Mouse (Mus musculus): ENCODE measurements around the gene Hsd17b13. TPM values are rescaled to one million over a fixed set of nuclear protein-coding genes. Genes with fewer than 3 reads are reported as not detected.
"Not testable (repeated sequence)": the region's sequence is repeated elsewhere in the genome, so short reads cannot be mapped to it uniquely, and the experiment has no call there.

The Hsd17b13 gene
- polyA plus RNA-seq, 1 experiment from 2014 or later = not detected

- H3K4me2 ChIP-seq (ENCODE audit: low read depth, low read length, severe bottlenecking) = no peak overlapping the region
- ATAC-seq (replicated peaks; ENCODE audit: low FRiP score) = no peak
- H3K9me3 ChIP-seq (ENCODE audit: control insufficient read depth, low read length) = no peaks in the 10 kb centered on the region
- H3K36me3 ChIP-seq (ENCODE audit: control insufficient read depth, insufficient read depth, low read length) = no peaks in the 10 kb centered on the region
- 68% methylated on average over 1 of the region's 1 CpGs for WGBS
- H3K4me1 ChIP-seq (replicated peaks; ENCODE audit: control insufficient read depth, insufficient read depth, low read length) = no peaks in the 10 kb centered on the region; the same call in 1 of the 2 replicates
- no peak overlapping the region for H3K9ac ChIP-seq (ENCODE audit: low read length)
- no peak for DNase-seq (ENCODE audit: low spot score)
- H3K27ac ChIP-seq (ENCODE audit: low read depth, low read length) = no peak overlapping the region
- H3K4me3 ChIP-seq (ENCODE audit: low read depth, low read length) = no peak overlapping the region
- H3K27me3 ChIP-seq (ENCODE audit: control insufficient read depth, insufficient read depth, low read length) = peaks cover 7% of the 10 kb centered on the region; the same call in 1 of the 2 replicates
Observed at GRCm38 (mm10) chr5:103939856-103940255, 37.4 kb downstream of the Hsd17b13 start.

GRCm38 (mm10) chr5:103939350-103939652, 37.9 kb downstream of the Hsd17b13 start:
- ATAC-seq (replicated peaks; ENCODE audit: low FRiP score) (0 out of 2 replicates have a peak, but pooled peaks have one; percentile 2), DNase-seq (ENCODE audit: low spot score) (no peak)
- Histone ChIP-seq H3K9ac (ENCODE audit: low read length) (no peak overlapping the region), H3K4me2 (ENCODE audit: low read depth, low read length, severe bottlenecking) (0 out of 2 replicates have a peak overlapping the region, but pooled peaks have one; percentile 5), H3K36me3 (ENCODE audit: control insufficient read depth, insufficient read depth, low read length) (no peaks in the 10 kb centered on the region), H3K9me3 (ENCODE audit: control insufficient read depth, low read length) (no peaks in the 10 kb centered on the region), H3K4me1 (replicated peaks; ENCODE audit: control insufficient read depth, insufficient read depth, low read length) (no peaks in the 10 kb centered on the region; the same call in 1 of the 2 replicates), H3K27ac (ENCODE audit: low read depth, low read length) (no peak overlapping the region), H3K27me3 (ENCODE audit: control insufficient read depth, insufficient read depth, low read length) (peaks cover 7% of the 10 kb centered on the region; the same call in 1 of the 2 replicates), H3K4me3 (ENCODE audit: low read depth, low read length) (no peak overlapping the region)
- 60% methylated on average over 7 of the region's 7 CpGs for WGBS

GRCm38 (mm10) chr5:103938547-103939349, 38.5 kb downstream of the Hsd17b13 start:
- Histone ChIP-seq H3K27me3 (ENCODE audit: control insufficient read depth, insufficient read depth, low read length) (peaks cover 7% of the 10 kb centered on the region; the same call in 1 of the 2 replicates), H3K4me1 (replicated peaks; ENCODE audit: control insufficient read depth, insufficient read depth, low read length) (no peaks in the 10 kb centered on the region; the same call in 1 of the 2 replicates), H3K27ac (ENCODE audit: low read depth, low read length) (0 out of 2 replicates have a peak overlapping the region, but pooled peaks have one; percentile 14), H3K4me2 (ENCODE audit: low read depth, low read length, severe bottlenecking) (peak overlapping the region; percentile 5; the same call in 1 of the 2 replicates), H3K4me3 (ENCODE audit: low read depth, low read length) (no peak overlapping the region), H3K9ac (ENCODE audit: low read length) (no peak overlapping the region), H3K36me3 (ENCODE audit: control insufficient read depth, insufficient read depth, low read length) (no peaks in the 10 kb centered on the region), H3K9me3 (ENCODE audit: control insufficient read depth, low read length) (no peaks in the 10 kb centered on the region)
- DNase-seq (ENCODE audit: low spot score) (no peak), ATAC-seq (replicated peaks; ENCODE audit: low FRiP score) (peak; percentile 85)
- 12% methylated on average over 11 of the region's 11 CpGs for WGBS

GRCm38 (mm10) chr5:103936906-103937589, 40.2 kb downstream of the Hsd17b13 start:
- Histone ChIP-seq H3K27me3 (ENCODE audit: control insufficient read depth, insufficient read depth, low read length) (peaks cover 7% of the 10 kb centered on the region; the same call in 1 of the 2 replicates), H3K4me2 (ENCODE audit: low read depth, low read length, severe bottlenecking) (no peak overlapping the region), H3K4me1 (replicated peaks; ENCODE audit: control insufficient read depth, insufficient read depth, low read length) (no peaks in the 10 kb centered on the region; the same call in 1 of the 2 replicates), H3K9ac (ENCODE audit: low read length) (no peak overlapping the region), H3K9me3 (ENCODE audit: control insufficient read depth, low read length) (no peaks in the 10 kb centered on the region), H3K27ac (ENCODE audit: low read depth, low read length) (no peak overlapping the region), H3K36me3 (ENCODE audit: control insufficient read depth, insufficient read depth, low read length) (no peaks in the 10 kb centered on the region), H3K4me3 (ENCODE audit: low read depth, low read length) (no peak overlapping the region)
- WGBS = 55% methylated on average over 14 of the region's 14 CpGs
- peak; percentile 66 for DNase-seq (ENCODE audit: low spot score)
- ATAC-seq (replicated peaks; ENCODE audit: low FRiP score) = 0 out of 2 replicates have a peak, but pooled peaks have one; percentile 18

- DNase-seq (ENCODE audit: low spot score); H3K9ac ChIP-seq (ENCODE audit: low read length); H3K4me1 ChIP-seq (replicated peaks; ENCODE audit: control insufficient read depth, insufficient read depth, low read length); H3K9me3 ChIP-seq (ENCODE audit: control insufficient read depth, low read length); H3K36me3 ChIP-seq (ENCODE audit: control insufficient read depth, insufficient read depth, low read length); ATAC-seq (replicated peaks; ENCODE audit: low FRiP score); H3K4me2 ChIP-seq (ENCODE audit: low read depth, low read length, severe bottlenecking); H3K27ac ChIP-seq (ENCODE audit: low read depth, low read length); H3K4me3 ChIP-seq (ENCODE audit: low read depth, low read length); H3K27me3 ChIP-seq (ENCODE audit: control insufficient read depth, insufficient read depth, low read length): not testable (repeated sequence)
Observed at GRCm38 (mm10) chr5:103931924-103932323, 45.3 kb downstream of the Hsd17b13 start.

GRCm38 (mm10) chr5:103930511-103930910, 46.7 kb downstream of the Hsd17b13 start:
- no peaks in the 10 kb centered on the region for H3K36me3 ChIP-seq (ENCODE audit: control insufficient read depth, insufficient read depth, low read length)
- ATAC-seq (replicated peaks; ENCODE audit: low FRiP score) (no peak), DNase-seq (ENCODE audit: low spot score) (no peak)
- no peaks in the 10 kb centered on the region for H3K9me3 ChIP-seq (ENCODE audit: control insufficient read depth, low read length)
- no peaks in the 10 kb centered on the region for H3K27me3 ChIP-seq (ENCODE audit: control insufficient read depth, insufficient read depth, low read length)
- H3K27ac ChIP-seq (ENCODE audit: low read depth, low read length) = no peak overlapping the region
- 62% methylated on average over 5 of the region's 5 CpGs for WGBS
- H3K4me3 ChIP-seq (ENCODE audit: low read depth, low read length) = no peak overlapping the region
- no peaks in the 10 kb centered on the region for H3K4me1 ChIP-seq (replicated peaks; ENCODE audit: control insufficient read depth, insufficient read depth, low read length)
- H3K4me2 ChIP-seq (ENCODE audit: low read depth, low read length, severe bottlenecking) = no peak overlapping the region
- H3K9ac ChIP-seq (ENCODE audit: low read length) = no peak overlapping the region

GRCm38 (mm10) chr5:103928196-103928550, 49.0 kb downstream of the Hsd17b13 start:
- H3K4me3 ChIP-seq (ENCODE audit: low read depth, low read length) = no peak overlapping the region
- no peak overlapping the region for H3K4me2 ChIP-seq (ENCODE audit: low read depth, low read length, severe bottlenecking)
- no peaks in the 10 kb centered on the region for H3K27me3 ChIP-seq (ENCODE audit: control insufficient read depth, insufficient read depth, low read length)
- no peak overlapping the region for H3K9ac ChIP-seq (ENCODE audit: low read length)
- H3K4me1 ChIP-seq (replicated peaks; ENCODE audit: control insufficient read depth, insufficient read depth, low read length) = no peaks in the 10 kb centered on the region
- 91% methylated on average over 7 of the region's 7 CpGs for WGBS
- DNase-seq (ENCODE audit: low spot score) (no peak), ATAC-seq (replicated peaks; ENCODE audit: low FRiP score) (no peak)
- no peaks in the 10 kb centered on the region for H3K9me3 ChIP-seq (ENCODE audit: control insufficient read depth, low read length)
- H3K27ac ChIP-seq (ENCODE audit: low read depth, low read length) = no peak overlapping the region
- H3K36me3 ChIP-seq (ENCODE audit: control insufficient read depth, insufficient read depth, low read length) = no peaks in the 10 kb centered on the region

GRCm38 (mm10) chr5:103927429-103928195, 49.6 kb downstream of the Hsd17b13 start:
- Histone ChIP-seq H3K27me3 (ENCODE audit: control insufficient read depth, insufficient read depth, low read length) (no peaks in the 10 kb centered on the region), H3K9me3 (ENCODE audit: control insufficient read depth, low read length) (no peaks in the 10 kb centered on the region), H3K4me3 (ENCODE audit: low read depth, low read length) (no peak overlapping the region), H3K4me2 (ENCODE audit: low read depth, low read length, severe bottlenecking) (peak overlapping the region; percentile 40), H3K36me3 (ENCODE audit: control insufficient read depth, insufficient read depth, low read length) (no peaks in the 10 kb centered on the region), H3K27ac (ENCODE audit: low read depth, low read length) (no peak overlapping the region), H3K9ac (ENCODE audit: low read length) (peak overlapping the region; percentile 41; the same call in 1 of the 2 replicates), H3K4me1 (replicated peaks; ENCODE audit: control insufficient read depth, insufficient read depth, low read length) (no peaks in the 10 kb centered on the region)
- DNase-seq (ENCODE audit: low spot score) = peak; percentile 93
- WGBS = 32% methylated on average over 27 of the region's 27 CpGs
- ATAC-seq (replicated peaks; ENCODE audit: low FRiP score) = peak; percentile 78
